Mouse (Mus musculus) spleen, adult 2 months (tissue): ENCODE measurements around the gene 4931428L18Rik.

Experiments used
- CTCF ChIP-seq: fragments of 200-500 bp; IDR thresholded peaks from 2 replicates; pipeline ENCODE4 v1.5.1; 2011; ENCODE audit warnings: mild to moderate bottlenecking, inconsistent platforms; ENCODE audit not compliant: insufficient read depth, insufficient read length, insufficient replicate concordance; ENCODE audit errors: extremely low read depth
- POLR2A ChIP-seq: fragments of 200-500 bp; IDR thresholded peaks from 2 replicates; pipeline ENCODE4 v1.6.1; 2011; ENCODE audit warnings: low read depth, low read length, inconsistent platforms

DNA sequence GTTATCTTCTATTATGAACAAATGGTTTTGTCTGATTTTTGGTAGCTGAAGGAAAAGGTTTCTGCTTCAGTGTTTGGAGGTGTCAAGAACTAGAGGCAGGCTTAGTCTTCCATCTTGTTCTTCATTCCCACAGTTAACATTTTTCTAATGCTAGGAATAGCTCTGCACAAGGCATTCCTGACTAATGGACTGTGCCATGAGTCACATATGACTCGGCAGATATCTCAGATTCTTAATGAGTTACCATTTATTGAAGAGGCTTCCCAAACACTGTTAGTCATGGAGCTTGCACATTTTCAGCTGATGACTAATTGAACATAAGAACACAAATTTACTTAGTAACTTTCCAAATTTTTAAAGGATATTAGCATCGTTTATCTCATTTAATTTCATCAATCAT lies 65.6 kb downstream of the 4931428L18Rik start:
- no peak for TF ChIP-seq POLR2A
- TF ChIP-seq CTCF = no peak
